Mouse (Mus musculus) small intestine, adult 2 months (tissue): Measurements from ENCODE around the gene Prrg1. TPM values are rescaled to one million over a fixed set of nuclear protein-coding genes. Genes with fewer than 3 reads are reported as not detected.
"Not testable (repeated sequence)": the region's sequence is repeated elsewhere in the genome, so short reads cannot be mapped to it uniquely, and the experiment has no call there.

ENCODE experiments used
- H3K27ac ChIP-seq: fragments of 200-500 bp; 2 replicates; pipeline ENCODE4 v1.5.1; 2012; ENCODE audit warnings: low read depth, low read length, control low read depth, inconsistent platforms; ENCODE audit not compliant: insufficient read depth
- H3K27me3 ChIP-seq: fragments of 200-500 bp; 2 replicates; pipeline ENCODE4 v1.6.1; 2012; ENCODE audit warnings: mild to moderate bottlenecking, moderate library complexity, low read length, inconsistent platforms; ENCODE audit not compliant: control insufficient read depth, insufficient read depth
- H3K36me3 ChIP-seq: fragments of 200-500 bp; 2 replicates; pipeline ENCODE4 v1.6.1; 2012; ENCODE audit warnings: mild to moderate bottlenecking, low read length, control low read depth, inconsistent platforms; ENCODE audit not compliant: control insufficient read depth, insufficient read depth
- H3K4me1 ChIP-seq: fragments of 200-500 bp; 2 replicates; pipeline ENCODE4 v1.6.1; 2012; ENCODE audit warnings: low read length, inconsistent platforms, mixed read lengths; ENCODE audit not compliant: control insufficient read depth, insufficient read depth, insufficient read length
- H3K4me3 ChIP-seq: fragments of 200-500 bp; 2 replicates; pipeline ENCODE4 v1.5.1; 2012; ENCODE audit warnings: low read depth, mild to moderate bottlenecking, control low read depth, inconsistent platforms, low read length, moderate library complexity
- CTCF ChIP-seq: fragments of 200-500 bp; IDR thresholded peaks from 2 replicates; pipeline ENCODE4 v1.5.1; 2012; ENCODE audit warnings: low read depth, mild to moderate bottlenecking, control low read depth, inconsistent platforms, low read length, moderate library complexity, mixed read lengths; ENCODE audit not compliant: insufficient replicate concordance, insufficient read length; ENCODE audit errors: extremely low read depth
- POLR2A ChIP-seq: fragments of 200-500 bp; IDR thresholded peaks from 2 replicates; pipeline ENCODE4 v1.6.1; 2012; ENCODE audit warnings: low read depth, mild to moderate bottlenecking, control low read depth, inconsistent platforms, low read length, moderate library complexity
- WGBS: fragments of 180-500 bp; shearing (Covaris S2); methylation state at CpG from one replicate; pipeline ENCODE4 v1.1.7; 2018; 5-methylcytosine and 5-hydroxymethylcytosine counted together
- polyA plus RNA-seq: library from polyadenylated mRNA; depleted of rRNA; stranded (reverse); fragments of >200 nt; gene quantifications from 2 replicates; pipeline ENCODE4 v1.2.3, GENCODE M21; 2012; rRNA removed

Gene Prrg1
- polyA plus RNA-seq, 1 experiment = 0.15 TPM

DNA sequence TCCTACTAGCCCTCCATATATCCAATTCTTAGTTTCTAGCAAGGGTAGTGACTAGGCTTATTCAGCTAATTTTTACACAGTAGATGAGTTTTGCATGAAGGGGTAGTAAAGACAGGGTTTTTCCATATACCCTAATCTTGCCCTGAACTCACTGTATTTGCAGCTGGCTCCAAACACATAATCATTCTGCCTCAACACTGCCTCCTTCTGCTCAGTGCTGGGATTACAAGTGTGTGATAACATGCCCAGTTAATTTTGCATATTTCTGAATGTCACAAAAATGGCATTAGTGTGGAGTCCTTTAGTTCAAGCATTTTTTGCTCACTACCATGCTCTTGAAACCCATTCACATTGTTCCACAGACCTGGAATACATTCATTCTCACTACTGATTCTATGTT lies 44.0 kb downstream of the Prrg1 start:
- no peak for TF ChIP-seq POLR2A
- no peak for TF ChIP-seq CTCF
- Histone ChIP-seq H3K27me3 (no peaks in the 10 kb centered on the region), H3K27ac (no peak overlapping the region), H3K4me3 (no peak overlapping the region), H3K36me3 (no peaks in the 10 kb centered on the region), H3K4me1 (no peaks in the 10 kb centered on the region)

DNA sequence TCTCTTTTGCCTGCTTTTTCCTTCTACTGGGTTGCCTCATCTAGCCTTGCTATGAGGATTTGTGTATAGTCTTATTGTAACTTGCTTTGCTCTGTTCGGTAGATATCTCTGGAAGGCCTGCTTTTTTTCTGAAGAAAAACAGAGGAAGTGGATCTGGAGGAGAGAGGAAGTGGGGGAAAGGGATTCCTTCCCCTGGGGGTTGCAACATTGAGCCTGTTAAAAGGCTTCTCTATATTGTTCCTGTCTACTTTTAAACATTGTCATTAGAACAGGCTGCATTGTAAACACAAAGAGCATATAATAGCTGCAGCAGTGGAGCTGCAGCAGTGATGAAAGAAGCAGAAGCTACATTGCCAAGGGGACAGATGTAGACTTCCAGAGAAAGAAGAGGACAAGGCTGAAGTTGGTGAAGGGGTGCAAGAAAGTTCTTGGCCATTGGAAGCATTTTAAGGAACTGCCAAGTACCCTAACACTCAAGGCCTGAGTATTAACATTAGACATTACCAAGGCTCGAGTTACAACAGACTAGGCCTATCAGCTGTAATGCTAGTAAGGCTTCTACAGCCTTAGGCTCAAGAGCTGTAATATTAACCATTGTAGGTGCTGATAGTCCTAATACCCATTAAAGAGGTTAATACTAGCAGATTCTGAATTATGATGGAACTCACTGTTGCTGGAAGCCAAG lies 44.9 kb downstream of the Prrg1 start:
- Histone ChIP-seq H3K36me3 (no peaks in the 10 kb centered on the region), H3K27ac (no peak overlapping the region), H3K4me3 (no peak overlapping the region), H3K4me1 (no peaks in the 10 kb centered on the region), H3K27me3 (no peaks in the 10 kb centered on the region)
- TF ChIP-seq CTCF = no peak
- no peak for TF ChIP-seq POLR2A
- 51% methylated on average over 2 of the region's 2 CpGs for WGBS

DNA sequence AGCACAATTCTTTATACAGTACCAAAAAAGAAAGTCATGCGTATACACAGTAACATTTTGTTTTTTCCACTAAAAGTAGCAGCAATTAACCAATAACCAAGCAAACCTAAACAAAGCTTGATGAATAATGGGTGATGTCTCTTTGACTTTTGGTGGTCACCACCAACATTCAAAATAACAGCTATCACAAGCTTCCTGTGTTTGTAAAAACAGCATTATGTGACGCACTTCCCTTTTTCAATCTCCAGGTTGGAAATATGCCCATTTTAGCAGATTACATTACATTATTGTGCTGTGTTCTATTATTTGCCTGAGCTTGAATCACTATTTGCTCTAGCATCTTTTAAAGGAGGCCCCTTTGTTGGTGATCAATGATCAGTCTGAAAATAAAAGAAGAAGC lies 65.4 kb downstream of the Prrg1 start:
- H3K4me3 ChIP-seq = no peak overlapping the region
- WGBS = 88% methylated on average over 2 of the region's 2 CpGs
- no peaks in the 10 kb centered on the region for H3K4me1 ChIP-seq
- TF ChIP-seq CTCF (no peak), POLR2A (no peak)
- no peaks in the 10 kb centered on the region for H3K36me3 ChIP-seq
- no peak overlapping the region for H3K27ac ChIP-seq
- H3K27me3 ChIP-seq = no peaks in the 10 kb centered on the region

DNA sequence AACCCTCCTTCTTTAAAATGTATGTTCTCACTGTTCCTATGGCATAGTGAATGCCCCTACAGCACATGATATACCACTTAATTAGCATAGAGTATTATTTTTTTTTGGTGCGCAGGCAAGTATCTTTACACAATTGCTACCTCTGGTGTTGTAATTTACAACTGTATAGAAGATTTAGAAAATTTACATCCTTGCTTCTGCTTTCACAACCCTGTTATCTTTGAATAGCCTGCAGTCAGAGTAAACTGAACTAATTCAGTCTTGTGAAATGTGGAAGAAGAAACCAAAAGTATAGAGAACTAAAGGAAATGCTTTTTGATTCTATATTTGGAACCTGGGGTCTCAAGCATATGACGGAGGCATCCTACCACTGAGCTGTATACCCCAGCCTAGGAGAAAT lies 100.7 kb downstream of the Prrg1 start:
- TF ChIP-seq POLR2A = no peak
- TF ChIP-seq CTCF = no peak
- 88% methylated on average over 2 of the region's 2 CpGs for WGBS
- Histone ChIP-seq H3K27me3 (no peaks in the 10 kb centered on the region), H3K36me3 (no peaks in the 10 kb centered on the region), H3K4me1 (no peaks in the 10 kb centered on the region), H3K4me3 (no peak overlapping the region), H3K27ac (no peak overlapping the region)

DNA sequence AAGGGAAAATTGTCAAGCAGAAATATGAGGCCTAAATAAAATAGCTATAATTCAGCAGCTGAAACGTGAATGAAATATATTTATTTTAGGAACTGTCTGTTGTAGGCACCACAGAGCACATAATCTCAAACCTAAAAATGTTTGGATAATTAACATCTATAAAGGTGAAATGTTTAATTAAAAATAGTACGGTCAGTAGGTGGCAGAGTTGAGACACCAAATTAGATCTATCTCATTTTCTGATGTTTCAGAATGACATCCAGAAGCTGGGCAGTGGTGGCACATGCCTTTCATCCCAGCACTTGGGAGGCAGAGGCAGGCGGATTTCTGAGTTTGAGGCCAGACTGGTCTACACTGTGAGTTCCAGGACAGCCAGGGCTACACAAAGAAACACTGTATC lies 104.0 kb downstream of the Prrg1 start:
- H3K4me1 ChIP-seq = no peaks in the 10 kb centered on the region
- no peaks in the 10 kb centered on the region for H3K27me3 ChIP-seq
- 59% methylated on average over 3 of the region's 3 CpGs for WGBS
- TF ChIP-seq CTCF (no peak), POLR2A (no peak)
- H3K4me3 ChIP-seq = no peak overlapping the region
- H3K27ac ChIP-seq = no peak overlapping the region
- no peaks in the 10 kb centered on the region for H3K36me3 ChIP-seq

DNA sequence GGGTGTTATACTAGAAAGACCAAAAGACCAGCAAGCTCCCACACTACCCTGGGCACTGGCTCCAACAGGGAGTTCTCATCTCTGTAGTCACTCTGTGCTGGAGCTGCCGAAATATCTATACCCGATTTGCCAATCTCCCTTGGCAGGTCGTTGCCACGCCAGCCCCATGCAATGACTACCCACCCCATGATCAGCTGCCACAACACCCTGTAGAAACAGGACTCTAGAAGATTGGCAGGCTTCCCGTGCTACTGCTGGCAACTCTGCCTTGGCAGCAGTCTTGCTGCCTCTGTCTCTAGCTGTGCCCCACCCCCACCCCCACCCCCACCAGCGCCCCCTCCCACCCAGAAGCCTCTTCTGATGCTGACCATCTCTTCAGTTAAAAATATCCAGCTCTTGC lies 149.3 kb downstream of the Prrg1 start:
- no peaks in the 10 kb centered on the region for H3K36me3 ChIP-seq
- H3K4me3 ChIP-seq = no peak overlapping the region
- TF ChIP-seq POLR2A (no peak), CTCF (no peak)
- H3K27ac ChIP-seq = no peak overlapping the region
- H3K4me1 ChIP-seq = no peaks in the 10 kb centered on the region
- 77% methylated on average over 6 of the region's 6 CpGs for WGBS
- no peaks in the 10 kb centered on the region for H3K27me3 ChIP-seq

DNA sequence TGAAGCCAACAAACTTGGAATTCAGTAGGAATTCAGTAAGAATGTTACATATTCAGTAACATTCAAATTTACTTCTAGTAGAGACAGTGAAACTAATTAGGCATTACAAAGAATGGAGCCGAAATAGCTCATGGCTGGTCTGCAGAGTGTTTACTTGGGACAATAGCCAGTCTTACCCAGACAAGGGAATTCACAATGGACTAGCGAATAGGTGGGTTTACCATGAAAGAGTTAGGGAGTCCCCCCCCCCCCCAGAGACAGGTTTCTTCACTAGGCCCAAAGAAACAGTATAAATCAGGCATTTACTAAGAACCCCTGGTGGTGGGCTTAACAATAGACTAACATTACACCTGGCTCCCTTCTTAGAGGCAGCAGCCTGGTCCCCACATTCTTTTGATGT lies 180.3 kb downstream of the Prrg1 start:
- H3K27me3 ChIP-seq, H3K36me3 ChIP-seq, H3K4me3 ChIP-seq, H3K4me1 ChIP-seq, H3K27ac ChIP-seq: not testable (repeated sequence)
- WGBS = 77% methylated on average over 2 of the region's 2 CpGs

Other genes starting within 250 kb of the Prrg1 start
- gene 4930480E11Rik, start 214.3 kb downstream of the Prrg1 start, polyA plus RNA-seq = not detected in 2 replicates
- not detected in 2 replicates for gene Fam47c, start 153.9 kb upstream of the Prrg1 start, polyA plus RNA-seq